Mouse (Mus musculus) midbrain, embryonic 13.5 days (tissue): Measurements from ENCODE around the gene Igsf10. TPM values are rescaled to one million over a fixed set of nuclear protein-coding genes. Genes with fewer than 3 reads are reported as not detected.
"Not testable (repeated sequence)": the region's sequence is repeated elsewhere in the genome, so short reads cannot be mapped to it uniquely, and the experiment has no call there.

Experiments
- ATAC-seq: fragments of 200-750 bp; cut with Nextera tagmentation; 2 replicates; pipeline ENCODE4 v1.8.0; 2017; ENCODE audit warnings: mild to moderate bottlenecking, moderate TSS enrichment, moderate library complexity
- H3K27ac ChIP-seq: fragments of 300-500 bp; sonication (generic); 2 replicates; pipeline ENCODE4 v1.5.1; 2015; ENCODE audit warnings: inconsistent platforms, mild to moderate bottlenecking, moderate library complexity
- H3K27me3 ChIP-seq: fragments of 300-500 bp; sonication (generic); 2 replicates; pipeline ENCODE4 v1.6.1; 2015; ENCODE audit warnings: mild to moderate bottlenecking, inconsistent platforms
- H3K36me3 ChIP-seq: fragments of 300-500 bp; sonication (generic); 2 replicates; pipeline ENCODE4 v1.6.1; 2015; ENCODE audit warnings: mild to moderate bottlenecking, inconsistent platforms
- H3K4me1 ChIP-seq: fragments of 300-500 bp; sonication (generic); replicated peaks from 2 replicates; pipeline ENCODE4 v1.6.1; 2015; ENCODE audit warnings: inconsistent platforms
- H3K4me2 ChIP-seq: fragments of 300-500 bp; sonication (generic); replicated peaks from 2 replicates; pipeline ENCODE4 v1.6.1; 2015; ENCODE audit warnings: moderate library complexity, mild to moderate bottlenecking, inconsistent platforms
- H3K4me3 ChIP-seq: fragments of 300-500 bp; sonication (generic); replicated peaks from 2 replicates; pipeline ENCODE4 v1.5.1; 2015; ENCODE audit warnings: mild to moderate bottlenecking, inconsistent platforms
- H3K9ac ChIP-seq: fragments of 300-500 bp; sonication (generic); replicated peaks from 2 replicates; pipeline ENCODE4 v1.6.1; 2015; ENCODE audit warnings: mild to moderate bottlenecking, inconsistent platforms
- H3K9me3 ChIP-seq: fragments of 300-500 bp; sonication (generic); 2 replicates; pipeline ENCODE4 v1.6.1; 2016; ENCODE audit warnings: mild to moderate bottlenecking, inconsistent platforms
- WGBS: fragments of 180-500 bp; shearing (Covaris S2); methylation state at CpG from one replicate; pipeline ENCODE4 v1.1.7; 2015; 5-methylcytosine and 5-hydroxymethylcytosine counted together
- polyA plus RNA-seq: library from polyadenylated mRNA; unstranded; fragments of >200 nt; fragmentation: Nextera tagmentation; extraction: Ambion mirVana; gene quantifications from 2 replicates; pipeline ENCODE4 v1.2.1, GENCODE M21; 2015

Igsf10 gene
- 2.1 and 2.5 TPM in 2 replicates for polyA plus RNA-seq

DNA sequence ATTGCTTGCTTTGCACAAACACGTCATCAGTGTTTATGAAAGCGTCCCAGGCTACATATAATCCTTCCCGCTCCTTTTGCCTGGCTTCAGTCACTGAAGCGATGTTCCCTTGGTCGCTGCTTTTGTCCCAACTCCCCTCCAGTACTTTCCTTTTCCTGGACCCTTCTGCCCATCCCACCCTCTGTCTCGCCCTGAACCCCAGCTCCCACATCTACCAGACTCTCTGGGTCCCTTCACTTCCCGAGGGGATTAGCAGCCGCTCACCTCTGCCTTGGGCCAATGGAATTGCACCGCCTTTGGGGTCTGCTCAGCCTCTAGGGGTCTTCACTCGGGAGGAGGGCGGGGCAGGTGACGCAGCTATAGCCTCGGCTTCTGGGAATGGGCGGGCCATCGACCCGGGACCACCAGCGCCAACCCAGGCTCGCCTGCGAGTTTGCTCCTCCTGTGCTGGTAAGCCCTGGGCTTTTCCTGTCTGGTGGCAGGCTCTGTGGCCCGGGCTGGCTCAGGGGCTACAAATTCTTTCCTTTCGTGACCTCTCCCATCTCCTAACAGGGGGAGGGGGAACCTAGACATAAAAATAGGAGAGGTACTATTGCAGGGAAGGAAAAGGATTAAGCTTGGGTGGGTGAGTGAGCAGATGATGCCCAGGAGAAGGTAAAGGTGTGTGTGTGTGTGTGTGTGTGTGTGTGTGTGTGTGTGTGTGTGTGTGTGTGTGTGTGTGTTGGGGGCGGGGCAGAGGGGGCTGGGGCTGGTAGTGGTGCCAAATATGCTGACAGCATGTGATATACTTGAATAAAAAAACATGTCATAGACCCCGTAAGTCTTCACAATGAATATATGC, at the start of gene Igsf10:
TSS of gene Igsf10 (minus strand) at position 330 of the 841 bp plus-strand sequence.
- peak; percentile 98 for ATAC-seq
- peak within 1 kb of the TSS; percentile 76 for H3K9ac ChIP-seq
- H3K4me1 ChIP-seq, result peaks cover 10% of the 10 kb centered on the region
- peak within 1 kb of the TSS; percentile 41; the same call in 1 of the 2 replicates for H3K27ac ChIP-seq
- peak within 1 kb of the TSS; percentile 67 for H3K4me2 ChIP-seq
- WGBS, result 2% methylated on average over 22 of the region's 23 CpGs
- H3K36me3 ChIP-seq, result no peaks in the 10 kb centered on the region
- H3K9me3 ChIP-seq, result no peaks in the 10 kb centered on the region
- peak within 1 kb of the TSS; percentile 73 for H3K4me3 ChIP-seq
- H3K27me3 ChIP-seq, result no peaks in the 10 kb centered on the region

DNA sequence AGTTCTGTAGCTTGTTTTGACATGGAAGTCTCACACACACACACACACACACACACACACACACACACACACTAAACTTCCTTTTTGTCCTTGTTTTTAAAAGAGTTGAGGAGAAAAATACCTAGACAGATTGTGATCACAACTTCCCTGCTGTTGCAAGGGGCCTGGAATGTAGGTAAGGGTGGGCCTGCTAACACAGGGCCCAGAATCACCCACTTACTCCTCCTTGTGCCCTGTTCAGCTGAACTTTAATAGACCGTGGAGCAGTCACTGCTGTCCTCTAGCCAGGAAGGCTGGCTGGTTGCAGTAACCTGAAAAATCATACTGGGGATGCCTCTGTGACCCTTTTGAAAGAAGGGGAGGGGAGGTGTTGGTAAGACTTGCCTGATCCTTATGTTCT, 41.4 kb upstream of the Igsf10 start:
- Histone ChIP-seq H3K4me2 (no peak overlapping the region), H3K9ac (no peak overlapping the region), H3K27me3 (no peaks in the 10 kb centered on the region), H3K27ac (no peak overlapping the region), H3K36me3 (no peaks in the 10 kb centered on the region), H3K4me3 (no peak overlapping the region), H3K4me1 (no peaks in the 10 kb centered on the region), H3K9me3 (no peaks in the 10 kb centered on the region)
- ATAC-seq, result no peak
- 87% methylated on average over 1 of the region's 1 CpGs for WGBS

DNA sequence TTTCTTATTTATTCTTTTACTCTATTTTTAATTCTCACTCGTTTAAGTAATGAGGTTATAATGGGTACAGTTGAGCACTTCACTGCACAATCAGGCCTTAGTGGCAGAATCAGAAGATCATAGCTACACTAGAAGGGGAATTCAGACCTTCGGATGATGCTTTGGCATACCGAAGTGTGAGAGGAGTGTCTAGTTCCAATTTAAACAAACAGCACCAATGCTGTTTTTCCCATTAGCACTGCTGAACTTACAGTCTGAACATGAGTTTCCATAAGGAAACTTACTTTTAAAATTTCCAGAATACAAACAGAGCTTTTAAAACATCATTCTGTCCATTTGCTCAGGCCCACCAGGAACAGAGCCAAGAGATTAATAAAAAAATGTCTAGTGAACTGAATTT, 40.8 kb upstream of the Igsf10 start:
- H3K36me3 ChIP-seq, result no peaks in the 10 kb centered on the region
- no peaks in the 10 kb centered on the region for H3K4me1 ChIP-seq
- WGBS, result 88% methylated on average over 3 of the region's 3 CpGs
- no peak overlapping the region for H3K4me2 ChIP-seq
- H3K27ac ChIP-seq, result no peak overlapping the region
- ATAC-seq, result no peak
- H3K27me3 ChIP-seq, result no peaks in the 10 kb centered on the region
- no peak overlapping the region for H3K4me3 ChIP-seq
- H3K9me3 ChIP-seq, result no peaks in the 10 kb centered on the region
- no peak overlapping the region for H3K9ac ChIP-seq

DNA sequence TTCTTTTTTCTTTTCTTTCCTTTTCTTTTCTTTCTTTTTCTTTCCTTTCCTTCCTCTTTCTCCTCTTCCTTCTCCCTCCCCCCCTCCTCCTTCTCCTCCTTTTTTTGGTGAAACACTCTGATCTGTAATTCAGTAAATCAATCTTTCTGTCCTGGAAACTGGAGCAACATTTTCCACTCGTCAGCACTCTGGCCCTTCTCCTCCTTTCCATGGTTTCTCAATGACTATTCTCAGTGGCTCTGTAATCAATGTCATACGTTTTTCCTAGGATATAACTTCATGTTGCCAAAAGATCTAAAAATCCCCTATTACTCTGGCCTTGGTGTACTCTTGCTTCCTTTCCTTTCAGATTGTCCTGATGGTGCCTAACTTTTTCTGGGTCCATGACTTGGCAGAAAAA, 40.1 kb upstream of the Igsf10 start:
- ATAC-seq, result no peak
- H3K4me2 ChIP-seq, result no peak overlapping the region
- H3K4me3 ChIP-seq, result no peak overlapping the region
- H3K9ac ChIP-seq, result no peak overlapping the region
- H3K4me1 ChIP-seq, result no peaks in the 10 kb centered on the region
- H3K9me3 ChIP-seq, result no peaks in the 10 kb centered on the region
- H3K36me3 ChIP-seq, result no peaks in the 10 kb centered on the region
- no peak overlapping the region for H3K27ac ChIP-seq
- no peaks in the 10 kb centered on the region for H3K27me3 ChIP-seq
- WGBS, result 72% methylated on average over 2 of the region's 2 CpGs

DNA sequence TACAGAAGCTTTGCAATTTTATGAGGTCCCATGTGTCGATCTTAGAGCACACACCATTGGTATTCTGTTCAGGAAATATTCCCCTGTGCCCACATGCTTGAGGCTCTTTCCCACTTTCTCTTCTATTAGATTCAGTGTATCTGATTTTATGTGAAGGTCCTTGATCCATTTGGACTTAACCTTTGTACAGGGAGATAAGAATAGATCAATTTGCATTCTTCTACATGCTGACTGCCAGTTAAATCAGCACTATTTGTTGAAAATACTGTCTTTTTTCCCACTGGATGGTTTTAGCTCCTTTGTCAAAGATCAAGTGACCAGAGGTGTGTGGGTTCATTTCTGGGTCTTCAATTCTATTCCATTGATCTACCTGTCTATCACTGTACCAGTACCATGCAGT, 34.6 kb upstream of the Igsf10 start:
- H3K4me1 ChIP-seq, H3K36me3 ChIP-seq, ATAC-seq, H3K4me3 ChIP-seq, H3K27ac ChIP-seq, H3K27me3 ChIP-seq, H3K4me2 ChIP-seq, H3K9me3 ChIP-seq, H3K9ac ChIP-seq: not testable (repeated sequence)
- WGBS, result 93% methylated on average over 1 of the region's 1 CpGs

DNA sequence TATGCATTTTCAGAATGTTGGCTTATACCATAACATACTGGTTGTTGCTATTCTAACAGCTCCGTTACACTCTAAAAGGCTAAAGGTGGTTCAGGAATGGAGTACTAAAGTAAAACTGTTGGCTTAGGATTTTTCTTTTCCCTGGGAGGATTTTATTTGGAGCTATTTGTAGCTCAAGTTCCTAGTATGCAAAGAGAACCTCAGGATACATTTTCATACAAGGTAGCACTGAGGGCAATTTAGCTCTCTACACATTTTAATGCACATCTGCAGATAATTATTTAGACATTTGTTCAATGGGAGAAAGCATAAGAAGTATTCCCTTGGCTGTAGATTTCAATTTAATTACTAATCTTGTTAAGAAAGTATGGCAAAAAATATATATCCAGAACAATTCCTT, 17.7 kb upstream of the Igsf10 start:
- no peaks in the 10 kb centered on the region for H3K4me1 ChIP-seq
- WGBS, result 85% methylated on average over 1 of the region's 1 CpGs
- no peak overlapping the region for H3K27ac ChIP-seq
- ATAC-seq, result no peak
- H3K4me3 ChIP-seq, result no peak overlapping the region
- H3K9me3 ChIP-seq, result no peaks in the 10 kb centered on the region
- H3K4me2 ChIP-seq, result no peak overlapping the region
- no peaks in the 10 kb centered on the region for H3K27me3 ChIP-seq
- H3K36me3 ChIP-seq, result no peaks in the 10 kb centered on the region
- H3K9ac ChIP-seq, result no peak overlapping the region

DNA sequence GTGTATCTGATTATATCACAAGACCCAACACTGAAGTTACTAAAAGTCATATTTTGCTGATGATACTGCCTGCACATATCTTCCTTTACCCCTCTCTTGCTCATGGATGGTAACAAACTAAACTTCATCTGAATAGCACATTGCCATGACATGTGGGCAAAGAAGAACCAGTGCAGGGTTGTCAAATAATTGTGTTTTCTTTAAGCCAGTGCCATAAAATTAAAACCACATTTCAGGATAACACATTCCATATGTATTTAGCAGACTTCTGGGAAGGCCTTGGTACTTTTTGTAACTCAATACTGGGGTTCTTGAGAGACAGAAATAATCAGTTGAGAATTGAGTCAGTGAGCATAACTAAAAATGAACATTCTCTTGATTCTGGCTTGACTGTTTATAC, 15.9 kb upstream of the Igsf10 start:
- H3K4me3 ChIP-seq, result no peak overlapping the region
- ATAC-seq, result no peak
- no peak overlapping the region for H3K4me2 ChIP-seq
- H3K9ac ChIP-seq, result no peak overlapping the region
- no peak overlapping the region for H3K27ac ChIP-seq
- no peaks in the 10 kb centered on the region for H3K4me1 ChIP-seq
- no peaks in the 10 kb centered on the region for H3K27me3 ChIP-seq
- no peaks in the 10 kb centered on the region for H3K36me3 ChIP-seq
- no peaks in the 10 kb centered on the region for H3K9me3 ChIP-seq

DNA sequence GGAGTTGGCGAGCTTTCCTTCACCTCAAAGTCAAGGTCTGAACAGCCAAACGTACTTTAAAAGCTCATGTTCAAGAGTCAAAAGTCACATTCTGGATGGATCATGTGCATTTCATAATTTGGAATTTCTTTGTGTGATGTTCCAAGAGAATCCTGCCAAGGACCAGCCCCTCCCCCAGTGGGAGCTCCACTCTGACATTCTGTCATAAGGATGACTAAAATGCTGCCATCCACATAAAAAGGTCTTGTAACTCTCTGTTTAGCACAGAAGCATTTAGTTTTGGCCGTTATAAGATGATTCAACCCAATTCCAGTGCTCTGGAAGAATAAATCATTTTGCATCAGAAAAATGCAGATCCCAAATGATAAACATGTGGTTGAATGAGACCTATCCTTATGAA, 10.0 kb upstream of the Igsf10 start:
- H3K27me3 ChIP-seq, result no peaks in the 10 kb centered on the region

DNA sequence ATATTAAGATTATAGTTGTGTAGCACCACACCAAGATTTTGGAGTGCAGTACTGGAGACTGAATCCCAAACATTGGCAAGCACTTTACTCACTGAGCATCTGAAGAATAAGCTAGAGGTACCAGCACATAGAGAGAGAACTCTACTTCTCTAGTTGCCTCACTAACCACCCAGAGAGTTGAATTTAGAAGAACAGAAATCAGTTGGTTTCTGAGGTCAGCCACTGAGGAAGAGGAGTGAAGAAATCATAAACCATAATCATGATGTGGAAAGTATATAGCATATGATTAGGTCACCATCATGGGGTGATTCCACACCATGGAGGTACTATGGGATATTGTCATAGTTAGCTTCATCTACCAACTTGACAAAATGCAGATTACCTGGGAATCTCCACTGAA, 7.6 kb upstream of the Igsf10 start:
- ATAC-seq, result no peak
- Histone ChIP-seq H3K27ac (no peak overlapping the region), H3K4me3 (no peak overlapping the region), H3K4me1 (no peaks in the 10 kb centered on the region), H3K36me3 (no peaks in the 10 kb centered on the region), H3K9me3 (no peaks in the 10 kb centered on the region), H3K9ac (no peak overlapping the region), H3K27me3 (no peaks in the 10 kb centered on the region), H3K4me2 (no peak overlapping the region)

More for the DNA sequence above, 10.0 kb upstream of the Igsf10 start:
- no peak overlapping the region for H3K9ac ChIP-seq
- H3K9me3 ChIP-seq, result no peaks in the 10 kb centered on the region
- ATAC-seq, result no peak
- no peak overlapping the region for H3K4me3 ChIP-seq
- 92% methylated on average over 3 of the region's 3 CpGs for WGBS
- no peaks in the 10 kb centered on the region for H3K4me1 ChIP-seq
- no peak overlapping the region for H3K27ac ChIP-seq
- H3K36me3 ChIP-seq, result no peaks in the 10 kb centered on the region
- no peak overlapping the region for H3K4me2 ChIP-seq

DNA sequence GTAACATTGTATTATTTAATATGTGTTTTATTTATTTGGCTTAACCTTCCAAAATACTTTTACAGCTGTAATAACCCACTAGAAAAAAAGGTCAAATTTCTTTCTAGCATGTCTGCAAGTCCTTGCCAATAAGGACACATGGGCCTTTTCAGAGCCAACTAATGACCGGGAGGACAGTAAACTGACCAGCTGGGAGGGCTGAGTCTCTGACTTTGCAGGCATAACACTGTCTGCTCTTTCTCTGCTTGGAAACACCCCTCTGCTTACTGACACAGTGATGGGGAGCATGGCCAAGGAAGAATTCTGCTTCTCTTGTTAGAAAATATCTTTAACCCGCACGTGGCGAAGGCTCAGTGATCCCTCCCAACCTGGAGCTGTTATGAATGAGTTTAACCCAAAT, 1.2 kb downstream of the Igsf10 start:
- Histone ChIP-seq H3K4me1 (peaks cover 10% of the 10 kb centered on the region), H3K9me3 (no peaks in the 10 kb centered on the region), H3K9ac (no peak overlapping the region), H3K27ac (no peak overlapping the region), H3K27me3 (no peaks in the 10 kb centered on the region), H3K4me2 (peak overlapping the region; percentile 67), H3K4me3 (peak overlapping the region; percentile 73; the same call in 1 of the 2 replicates), H3K36me3 (no peaks in the 10 kb centered on the region)
- WGBS, result 75% methylated on average over 4 of the region's 4 CpGs
- ATAC-seq, result no peak

DNA sequence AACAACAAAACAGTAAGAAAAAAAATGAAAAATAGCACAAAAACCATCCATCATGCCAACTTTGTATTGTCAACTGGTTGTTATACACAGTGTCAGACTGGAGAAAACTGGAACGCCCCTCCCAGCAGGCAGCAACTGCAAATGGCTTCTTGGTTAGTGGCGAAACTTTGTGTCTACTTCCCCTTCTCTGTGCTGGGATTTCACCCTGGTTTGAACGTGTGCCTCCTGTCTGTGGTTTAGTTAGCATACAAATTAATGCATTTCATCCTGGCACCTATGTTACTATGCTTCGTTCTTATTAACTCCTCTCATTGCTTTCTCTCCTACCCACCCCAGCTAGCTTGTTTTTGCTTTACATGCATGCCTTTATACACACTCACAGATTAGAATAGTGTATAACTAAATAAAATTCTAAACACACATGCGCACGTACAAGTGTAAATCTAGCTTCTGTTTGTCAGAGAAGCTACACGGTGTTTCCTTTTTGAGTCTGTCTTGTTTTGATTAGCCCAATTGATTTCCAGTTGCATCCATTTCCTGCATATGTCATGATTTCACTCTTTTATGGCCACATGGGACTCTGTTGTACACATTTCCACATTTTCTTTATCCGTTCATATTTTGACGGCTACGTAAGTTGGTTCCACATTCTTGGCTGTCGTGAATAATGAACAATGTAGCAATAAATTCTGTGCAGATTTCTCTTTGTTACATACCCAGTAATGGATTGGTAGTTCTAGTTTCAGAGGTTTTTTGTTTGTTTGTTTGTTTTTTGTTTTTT, 2.4 kb downstream of the Igsf10 start:
- WGBS, result 83% methylated on average over 11 of the region's 11 CpGs
- no peak overlapping the region for H3K4me3 ChIP-seq
- H3K9ac ChIP-seq, result no peak overlapping the region
- H3K36me3 ChIP-seq, result no peaks in the 10 kb centered on the region
- H3K9me3 ChIP-seq, result no peaks in the 10 kb centered on the region
- no peaks in the 10 kb centered on the region for H3K27me3 ChIP-seq
- no peak overlapping the region for H3K27ac ChIP-seq
- H3K4me1 ChIP-seq, result peaks cover 10% of the 10 kb centered on the region
- ATAC-seq, result no peak
- H3K4me2 ChIP-seq, result no peak overlapping the region

DNA sequence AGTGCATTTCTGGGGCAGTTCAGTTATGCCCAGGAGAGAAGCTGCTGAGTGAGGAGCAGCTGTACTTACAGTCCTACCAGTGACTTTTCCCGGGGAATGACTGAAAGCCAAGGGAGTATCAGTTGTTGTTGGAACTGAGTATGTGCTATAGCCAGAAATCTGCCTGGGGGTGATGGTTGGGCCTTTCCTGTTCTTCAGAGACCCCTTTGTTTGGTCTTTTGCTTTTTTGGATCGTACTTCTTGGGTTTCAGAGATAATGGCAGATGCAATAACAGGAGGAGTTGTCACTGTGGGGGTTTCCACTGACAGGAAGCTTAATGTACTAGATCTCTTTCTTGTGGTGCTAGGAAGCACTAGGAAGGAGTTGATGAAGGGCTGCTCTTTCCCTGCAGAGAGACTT, 15.7 kb downstream of the Igsf10 start:
- no peak for ATAC-seq
- no peaks in the 10 kb centered on the region for H3K27me3 ChIP-seq
- H3K9me3 ChIP-seq, result no peaks in the 10 kb centered on the region
- H3K9ac ChIP-seq, result no peak overlapping the region
- H3K4me2 ChIP-seq, result no peak overlapping the region
- 89% methylated on average over 2 of the region's 2 CpGs for WGBS
- H3K4me1 ChIP-seq, result no peaks in the 10 kb centered on the region
- no peak overlapping the region for H3K27ac ChIP-seq
- H3K4me3 ChIP-seq, result no peak overlapping the region
- H3K36me3 ChIP-seq, result no peaks in the 10 kb centered on the region; the same call in none of the 2 replicates
